Mouse (Mus musculus) forebrain, embryonic 14.5 days (tissue): Measurements from ENCODE around the gene Galnt14. TPM values are rescaled to one million over a fixed set of nuclear protein-coding genes. Genes with fewer than 3 reads are reported as not detected.

Experiments used
- ATAC-seq: fragments of 200-750 bp; cut with Nextera tagmentation; 2 replicates; pipeline ENCODE4 v1.8.0; 2017; ENCODE audit warnings: mild to moderate bottlenecking, moderate library complexity
- DNase-seq: peaks from one replicate; pipeline ENCODE4 v3.0.0-alpha.2; 2015; ENCODE audit warnings: low spot score
- H3K27ac ChIP-seq: fragments of 300-500 bp; sonication (generic); 2 replicates; pipeline ENCODE4 v1.5.1; 2014; ENCODE audit warnings: low read depth, mild to moderate bottlenecking, control low read depth, low read length, moderate library complexity
- H3K27me3 ChIP-seq: fragments of 300-500 bp; sonication (generic); replicated peaks from 2 replicates; pipeline ENCODE4 v1.6.1; 2014; ENCODE audit warnings: low read length, control low read depth, mixed read lengths; ENCODE audit not compliant: control insufficient read depth, insufficient read depth
- H3K36me3 ChIP-seq: fragments of 300-500 bp; sonication (generic); 2 replicates; pipeline ENCODE4 v1.6.1; 2014; ENCODE audit warnings: low read length, control low read depth; ENCODE audit not compliant: control insufficient read depth, insufficient read depth
- H3K4me1 ChIP-seq: fragments of 300-500 bp; sonication (generic); 2 replicates; pipeline ENCODE4 v1.6.1; 2014; ENCODE audit warnings: antibody characterized with exemption, low read length, control low read depth; ENCODE audit not compliant: control insufficient read depth, insufficient read depth
- H3K4me2 ChIP-seq: fragments of 300-500 bp; sonication (generic); 2 replicates; pipeline ENCODE4 v1.6.1; 2014; ENCODE audit warnings: mild to moderate bottlenecking, control low read depth, low read length
- H3K4me3 ChIP-seq: fragments of 300-500 bp; sonication (generic); 2 replicates; pipeline ENCODE4 v1.5.1; 2014; ENCODE audit warnings: low read depth, low read length, control low read depth
- H3K9ac ChIP-seq: fragments of 300-500 bp; sonication (generic); 2 replicates; pipeline ENCODE4 v1.6.1; 2014; ENCODE audit warnings: mild to moderate bottlenecking, low read length, control low read depth, moderate library complexity
- H3K9me3 ChIP-seq: fragments of 300-500 bp; sonication (generic); replicated peaks from 2 replicates; pipeline ENCODE4 v1.6.1; 2016; ENCODE audit warnings: low read length, control low read depth, mixed read lengths; ENCODE audit not compliant: control insufficient read depth
- WGBS: fragments of 180-500 bp; shearing (Covaris S2); extraction: QIAGEN DNeasy Blood & Tissue Kit; methylation state at CpG from one replicate; pipeline ENCODE4 v1.1.7; 2014; 5-methylcytosine and 5-hydroxymethylcytosine counted together
- polyA plus RNA-seq: library from polyadenylated mRNA; unstranded; fragments of >200 nt; fragmentation: Nextera tagmentation; extraction: Ambion mirVana; gene quantifications from 2 replicates; pipeline ENCODE4 v1.2.1, GENCODE M21; 2014

Galnt14 gene
- polyA plus RNA-seq, 1 experiment from 2014 or later: 7.1 TPM

- Histone ChIP-seq H3K9ac (no peak overlapping the region), H3K4me3 (no peak overlapping the region), H3K27me3 (no peaks in the 10 kb centered on the region), H3K9me3 (no peaks in the 10 kb centered on the region), H3K27ac (no peak overlapping the region), H3K36me3 (no peaks in the 10 kb centered on the region), H3K4me2 (no peak overlapping the region), H3K4me1 (no peaks in the 10 kb centered on the region)
- ATAC-seq (no peak), DNase-seq (no peak)
- WGBS: 82% methylated on average over 9 of the region's 9 CpGs
These were observed 142.0 kb downstream of the Galnt14 start for GRCm38 (mm10) chr17:73568204-73568603.

GRCm38 (mm10) chr17:73561149-73561548, 149.1 kb downstream of the Galnt14 start:
- 73% methylated on average over 3 of the region's 3 CpGs for WGBS

GRCm38 (mm10) chr17:73560208-73560784, 150.0 kb downstream of the Galnt14 start:
- Histone ChIP-seq H3K9ac (no peak overlapping the region), H3K36me3 (no peaks in the 10 kb centered on the region), H3K27ac (no peak overlapping the region), H3K4me2 (no peak overlapping the region), H3K27me3 (no peaks in the 10 kb centered on the region), H3K9me3 (no peaks in the 10 kb centered on the region), H3K4me1 (no peaks in the 10 kb centered on the region), H3K4me3 (no peak overlapping the region)
- DNase-seq (peak; percentile 49), ATAC-seq (peak; percentile 44; the same call in 1 of the 2 replicates)
- WGBS: 78% methylated on average over 5 of the region's 5 CpGs

More at GRCm38 (mm10) chr17:73561149-73561548, 149.1 kb downstream of the Galnt14 start:
- no peak for ATAC-seq
- Histone ChIP-seq H3K36me3 (no peaks in the 10 kb centered on the region), H3K4me1 (no peaks in the 10 kb centered on the region), H3K4me3 (no peak overlapping the region), H3K27ac (no peak overlapping the region), H3K9me3 (no peaks in the 10 kb centered on the region), H3K4me2 (no peak overlapping the region), H3K9ac (no peak overlapping the region), H3K27me3 (no peaks in the 10 kb centered on the region)
- DNase-seq: no peak

GRCm38 (mm10) chr17:73559498-73559897, 150.8 kb downstream of the Galnt14 start:
- WGBS: 64% methylated on average over 4 of the region's 4 CpGs
- no peaks in the 10 kb centered on the region for H3K9me3 ChIP-seq
- no peak overlapping the region for H3K9ac ChIP-seq
- no peaks in the 10 kb centered on the region for H3K27me3 ChIP-seq
- H3K4me2 ChIP-seq: no peak overlapping the region
- no peaks in the 10 kb centered on the region for H3K36me3 ChIP-seq
- H3K4me3 ChIP-seq: no peak overlapping the region
- ATAC-seq (no peak), DNase-seq (no peak)
- H3K27ac ChIP-seq: no peak overlapping the region
- H3K4me1 ChIP-seq: no peaks in the 10 kb centered on the region

GRCm38 (mm10) chr17:73557101-73557500, 153.2 kb downstream of the Galnt14 start:
- no peaks in the 10 kb centered on the region for H3K9me3 ChIP-seq
- WGBS: 86% methylated on average over 3 of the region's 3 CpGs
- no peak overlapping the region for H3K4me3 ChIP-seq
- H3K36me3 ChIP-seq: no peaks in the 10 kb centered on the region
- ATAC-seq: no peak
- no peak for DNase-seq
- H3K27me3 ChIP-seq: no peaks in the 10 kb centered on the region
- no peak overlapping the region for H3K9ac ChIP-seq
- no peaks in the 10 kb centered on the region for H3K4me1 ChIP-seq
- H3K27ac ChIP-seq: no peak overlapping the region
- no peak overlapping the region for H3K4me2 ChIP-seq

GRCm38 (mm10) chr17:73556436-73556835, 153.8 kb downstream of the Galnt14 start:
- no peak overlapping the region for H3K27ac ChIP-seq
- no peaks in the 10 kb centered on the region for H3K36me3 ChIP-seq
- H3K9me3 ChIP-seq: no peaks in the 10 kb centered on the region
- H3K27me3 ChIP-seq: no peaks in the 10 kb centered on the region
- no peak overlapping the region for H3K4me3 ChIP-seq
- ATAC-seq: no peak
- H3K4me2 ChIP-seq: no peak overlapping the region
- WGBS: 74% methylated on average over 2 of the region's 2 CpGs
- no peak overlapping the region for H3K9ac ChIP-seq
- no peaks in the 10 kb centered on the region for H3K4me1 ChIP-seq
- no peak for DNase-seq

- no peaks in the 10 kb centered on the region for H3K4me1 ChIP-seq
- no peak overlapping the region for H3K4me3 ChIP-seq
- 92% methylated on average over 4 of the region's 4 CpGs for WGBS
- DNase-seq (no peak), ATAC-seq (no peak)
- no peak overlapping the region for H3K4me2 ChIP-seq
- no peak overlapping the region for H3K27ac ChIP-seq
- no peak overlapping the region for H3K9ac ChIP-seq
- H3K9me3 ChIP-seq: no peaks in the 10 kb centered on the region
- H3K36me3 ChIP-seq: no peaks in the 10 kb centered on the region
- no peaks in the 10 kb centered on the region for H3K27me3 ChIP-seq
These were observed 155.6 kb downstream of the Galnt14 start for GRCm38 (mm10) chr17:73554668-73555067.

DNA sequence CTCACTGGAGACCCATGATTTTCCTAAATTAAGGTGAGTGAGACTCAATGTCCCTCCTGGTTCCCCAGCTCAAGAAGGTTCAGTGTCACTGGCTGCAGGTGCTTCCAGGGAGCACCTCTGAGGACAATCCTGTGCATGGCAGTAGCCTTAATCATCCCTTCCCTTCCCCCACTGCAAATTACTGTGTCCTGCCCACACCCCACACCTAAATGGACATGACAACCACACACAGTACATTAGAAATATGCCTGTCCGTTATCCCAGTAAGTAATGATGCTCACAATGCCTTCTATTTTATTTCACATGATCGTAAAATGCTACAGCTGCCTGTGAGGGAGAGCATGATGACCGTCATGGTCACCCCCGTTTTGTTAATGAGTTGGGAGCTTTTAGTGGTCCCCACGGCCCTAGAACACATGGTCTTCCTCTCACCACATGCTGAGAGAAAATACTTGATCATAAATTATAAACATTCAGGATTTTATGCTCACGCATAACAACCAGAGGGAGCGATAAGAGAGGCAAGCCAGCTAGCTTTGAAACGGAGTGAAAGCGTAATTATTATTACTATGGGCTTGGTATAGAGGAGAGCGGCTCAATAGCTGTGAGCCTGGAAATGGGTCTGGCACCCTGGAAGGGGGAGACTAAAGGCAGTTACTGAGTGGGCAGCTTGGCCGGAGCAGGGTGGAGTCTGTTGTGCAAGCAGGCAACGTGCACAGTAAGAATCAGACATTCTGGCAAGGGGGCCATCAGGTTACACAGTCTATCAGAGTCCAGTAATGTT, 161.3 kb downstream of the Galnt14 start:
- no peak overlapping the region for H3K4me3 ChIP-seq
- H3K27ac ChIP-seq: no peak overlapping the region
- no peaks in the 10 kb centered on the region for H3K9me3 ChIP-seq
- H3K27me3 ChIP-seq: no peaks in the 10 kb centered on the region
- H3K4me2 ChIP-seq: no peak overlapping the region
- no peak overlapping the region for H3K9ac ChIP-seq
- DNase-seq (no peak), ATAC-seq (no peak)
- H3K4me1 ChIP-seq: no peaks in the 10 kb centered on the region
- WGBS: 81% methylated on average over 12 of the region's 12 CpGs
- no peaks in the 10 kb centered on the region for H3K36me3 ChIP-seq

DNA sequence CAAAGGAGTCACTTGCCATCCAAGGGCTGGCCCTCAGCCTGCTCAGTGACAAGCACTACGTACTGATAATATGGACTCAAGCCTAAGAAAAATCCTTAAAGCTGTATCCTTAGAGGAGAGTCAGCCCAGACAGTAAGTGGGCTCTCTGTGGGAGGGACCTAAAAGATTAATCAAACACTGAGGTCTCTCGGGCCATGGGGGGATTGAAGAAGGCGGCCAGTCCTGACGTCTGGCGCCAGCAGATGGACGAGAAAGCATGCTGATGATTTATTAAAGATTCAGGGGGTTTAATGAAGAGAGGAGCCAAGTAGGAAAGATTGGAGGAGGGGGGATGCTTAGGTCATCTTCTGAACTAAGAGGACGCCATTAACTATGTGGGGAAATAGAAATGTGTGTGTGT, 162.1 kb downstream of the Galnt14 start:
- no peak overlapping the region for H3K9ac ChIP-seq
- DNase-seq (no peak), ATAC-seq (no peak)
- no peak overlapping the region for H3K27ac ChIP-seq
- H3K4me1 ChIP-seq: no peaks in the 10 kb centered on the region
- 69% methylated on average over 7 of the region's 7 CpGs for WGBS
- no peaks in the 10 kb centered on the region for H3K9me3 ChIP-seq
- no peaks in the 10 kb centered on the region for H3K27me3 ChIP-seq
- H3K4me3 ChIP-seq: no peak overlapping the region
- H3K36me3 ChIP-seq: no peaks in the 10 kb centered on the region
- H3K4me2 ChIP-seq: no peak overlapping the region
